Mouse (Mus musculus) midbrain, embryonic 11.5 days (tissue): Measurements from ENCODE around the gene Zfp36l1. TPM values are rescaled to one million over a fixed set of nuclear protein-coding genes. Genes with fewer than 3 reads are reported as not detected.

Source experiments
- ATAC-seq: fragments of 200-750 bp; cut with Nextera tagmentation; 2 replicates; pipeline ENCODE4 v1.8.0; 2017; ENCODE audit warnings: moderate TSS enrichment, moderate library complexity; ENCODE audit not compliant: low FRiP score
- DNase-seq: peaks from one replicate; pipeline ENCODE4 v3.0.0; 2015; ENCODE audit warnings: low spot score; ENCODE audit errors: missing footprints
- H3K27ac ChIP-seq: fragments of 300-500 bp; sonication (generic); 2 replicates; pipeline ENCODE4 v1.5.1; 2014; ENCODE audit warnings: low read depth, low read length
- H3K27me3 ChIP-seq: fragments of 300-500 bp; sonication (generic); 2 replicates; pipeline ENCODE4 v1.6.1; 2014; ENCODE audit warnings: mild to moderate bottlenecking, low read length, moderate library complexity, mixed read lengths; ENCODE audit not compliant: control insufficient read depth, insufficient read depth
- H3K36me3 ChIP-seq: fragments of 300-500 bp; sonication (generic); 2 replicates; pipeline ENCODE4 v1.6.1; 2014; ENCODE audit warnings: mild to moderate bottlenecking, low read length, moderate library complexity, mixed read lengths; ENCODE audit not compliant: control insufficient read depth, insufficient read depth
- H3K4me1 ChIP-seq: fragments of 300-500 bp; sonication (generic); 2 replicates; pipeline ENCODE4 v1.6.1; 2014; ENCODE audit warnings: low read length; ENCODE audit not compliant: control insufficient read depth, insufficient read depth
- H3K4me2 ChIP-seq: fragments of 300-500 bp; sonication (generic); 2 replicates; pipeline ENCODE4 v1.6.1; 2014; ENCODE audit warnings: mild to moderate bottlenecking, moderate library complexity
- H3K4me3 ChIP-seq: fragments of 300-500 bp; sonication (generic); 2 replicates; pipeline ENCODE4 v1.5.1; 2014; ENCODE audit warnings: low read depth, low read length
- H3K9ac ChIP-seq: fragments of 300-500 bp; sonication (generic); 2 replicates; pipeline ENCODE4 v1.6.1; 2014; ENCODE audit warnings: low read length
- H3K9me3 ChIP-seq: fragments of 300-500 bp; sonication (generic); 2 replicates; pipeline ENCODE4 v1.6.1; 2016; ENCODE audit warnings: low read length; ENCODE audit not compliant: control insufficient read depth
- WGBS: fragments of 180-500 bp; shearing (Covaris S2); extraction: QIAGEN DNeasy Blood & Tissue Kit; methylation state at CpG from one replicate; pipeline ENCODE4 v1.1.7; 2014; 5-methylcytosine and 5-hydroxymethylcytosine counted together
- polyA plus RNA-seq: library from polyadenylated mRNA; unstranded; fragments of >200 nt; fragmentation: Nextera tagmentation; extraction: Ambion mirVana; gene quantifications from 2 replicates; pipeline ENCODE4 v1.2.1, GENCODE M21; 2014

Zfp36l1 gene
- polyA plus RNA-seq, 1 experiment from 2014 or later: 165 TPM

DNA sequence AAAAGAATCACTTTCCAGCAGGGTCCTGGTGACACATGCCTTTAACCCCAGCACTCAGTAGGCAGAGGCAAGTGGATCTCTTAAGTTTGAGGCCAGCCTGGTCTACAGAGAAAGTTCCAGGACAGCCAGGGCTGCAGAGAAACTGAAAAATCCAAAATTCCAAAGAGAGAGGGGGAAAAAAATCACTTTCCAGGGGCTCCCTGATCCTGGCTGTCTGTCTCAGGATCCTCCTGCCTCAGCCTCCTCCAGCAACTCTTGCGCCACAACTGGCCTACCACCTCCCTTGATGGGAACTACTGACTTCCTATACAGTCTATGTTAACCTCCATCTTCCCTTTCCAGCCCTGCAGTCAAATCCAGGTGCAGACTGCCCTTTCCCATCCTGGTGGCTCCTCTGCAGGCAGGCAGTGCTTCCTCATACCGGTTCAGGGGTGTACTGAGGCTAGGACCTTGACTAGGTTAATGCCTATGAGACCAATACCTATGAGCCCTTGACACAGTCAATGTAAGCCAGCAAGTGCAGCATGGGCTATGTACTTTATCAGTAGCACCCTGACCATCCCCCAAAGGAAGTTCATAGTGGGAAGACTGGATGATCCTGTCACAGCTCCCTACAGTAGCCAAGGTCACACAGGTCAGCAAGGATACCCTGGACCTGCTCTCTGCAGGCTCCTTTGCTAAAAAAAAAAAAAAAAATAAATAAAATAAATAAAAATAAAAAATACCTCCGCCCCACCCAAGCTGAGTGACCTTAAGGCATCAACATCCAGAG, 5.7 kb downstream of the Zfp36l1 start:
- peaks cover 17% of the 10 kb centered on the region for H3K36me3 ChIP-seq
- ATAC-seq (peak; percentile 15), DNase-seq (peak; percentile 92)

DNA sequence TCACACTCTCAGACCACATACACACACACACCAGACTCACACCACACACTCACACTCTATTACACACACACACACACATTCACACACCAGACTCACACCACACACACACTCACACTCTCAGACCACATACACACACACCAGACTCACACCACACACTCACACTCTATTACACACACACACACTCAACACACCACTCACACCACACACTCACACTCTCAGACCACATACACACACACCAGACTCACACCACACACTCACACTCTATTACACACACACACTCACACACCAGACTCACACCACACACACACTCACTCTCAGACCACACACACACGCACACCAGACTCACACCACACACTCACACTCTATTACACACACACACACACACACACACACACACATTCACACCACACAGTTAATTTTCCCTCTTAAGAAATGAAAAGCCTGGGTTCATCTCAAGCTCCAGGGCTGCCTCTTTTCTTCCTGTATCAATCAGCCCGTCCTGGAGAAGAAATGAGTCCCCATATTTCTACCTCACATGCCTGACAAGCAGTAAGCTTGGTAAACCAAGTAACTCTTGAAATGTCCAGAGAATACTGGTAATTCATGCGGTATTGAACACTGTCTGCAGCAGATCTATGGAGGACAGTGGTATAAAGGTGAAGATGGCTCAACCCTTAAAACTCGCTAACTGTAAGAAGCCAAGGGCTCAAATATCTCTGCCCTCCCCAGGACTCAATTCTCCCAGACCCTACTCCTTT, 6.5 kb downstream of the Zfp36l1 start:
- no peak overlapping the region for H3K4me2 ChIP-seq
- no peak overlapping the region for H3K9ac ChIP-seq
- peaks cover 17% of the 10 kb centered on the region for H3K36me3 ChIP-seq
- H3K4me1 ChIP-seq: 0 out of 2 replicates have a peak, but pooled peaks cover 2% of the 10 kb centered on the region
- H3K9me3 ChIP-seq: no peaks in the 10 kb centered on the region; the same call in 1 of the 2 replicates
- DNase-seq (no peak), ATAC-seq (no peak)
- no peaks in the 10 kb centered on the region for H3K27me3 ChIP-seq
- 90% methylated on average over 4 of the region's 4 CpGs for WGBS
- H3K4me3 ChIP-seq: no peak overlapping the region
- no peak overlapping the region; the same call in 1 of the 2 replicates for H3K27ac ChIP-seq

More for the DNA sequence above, 5.7 kb downstream of the Zfp36l1 start:
- 0 out of 2 replicates have a peak, but pooled peaks cover 2% of the 10 kb centered on the region for H3K4me1 ChIP-seq
- H3K4me2 ChIP-seq: no peak overlapping the region
- H3K9ac ChIP-seq: no peak overlapping the region
- H3K27me3 ChIP-seq: no peaks in the 10 kb centered on the region
- H3K4me3 ChIP-seq: no peak overlapping the region
- peak overlapping the region; percentile 20; the same call in 1 of the 2 replicates for H3K27ac ChIP-seq
- WGBS: 91% methylated on average over 3 of the region's 3 CpGs
- H3K9me3 ChIP-seq: no peaks in the 10 kb centered on the region; the same call in 1 of the 2 replicates

DNA sequence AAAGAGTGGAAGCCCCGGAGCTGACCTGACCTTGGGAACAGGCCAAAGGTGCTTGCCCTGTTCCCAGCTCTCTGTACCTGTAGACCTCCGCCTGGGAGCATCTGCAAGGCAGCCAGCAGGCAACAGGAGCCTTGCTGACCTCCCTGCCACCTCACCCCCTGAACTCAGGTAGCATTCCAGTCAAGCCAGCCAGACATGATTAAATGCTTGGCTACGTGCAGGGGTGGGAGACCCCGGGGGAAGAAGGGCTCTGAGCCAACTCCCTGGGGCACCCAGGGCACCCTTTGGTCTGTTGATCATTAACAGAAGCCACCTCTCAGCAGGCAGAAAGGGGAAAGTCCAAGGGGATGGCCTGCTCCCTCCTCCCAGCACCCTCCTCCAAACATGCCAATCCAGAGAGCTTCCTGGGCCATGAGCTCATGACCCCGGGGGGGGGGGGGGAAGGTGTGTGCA, 9.3 kb downstream of the Zfp36l1 start:
- Histone ChIP-seq H3K4me3 (no peak overlapping the region), H3K4me1 (no peaks in the 10 kb centered on the region), H3K9ac (no peak overlapping the region), H3K36me3 (peaks cover 7% of the 10 kb centered on the region; the same call in 1 of the 2 replicates), H3K9me3 (no peaks in the 10 kb centered on the region; the same call in 1 of the 2 replicates), H3K4me2 (no peak overlapping the region), H3K27ac (no peak overlapping the region), H3K27me3 (no peaks in the 10 kb centered on the region)
- ATAC-seq: no peak
- 72% methylated on average over 4 of the region's 5 CpGs for WGBS
- no peak for DNase-seq

DNA sequence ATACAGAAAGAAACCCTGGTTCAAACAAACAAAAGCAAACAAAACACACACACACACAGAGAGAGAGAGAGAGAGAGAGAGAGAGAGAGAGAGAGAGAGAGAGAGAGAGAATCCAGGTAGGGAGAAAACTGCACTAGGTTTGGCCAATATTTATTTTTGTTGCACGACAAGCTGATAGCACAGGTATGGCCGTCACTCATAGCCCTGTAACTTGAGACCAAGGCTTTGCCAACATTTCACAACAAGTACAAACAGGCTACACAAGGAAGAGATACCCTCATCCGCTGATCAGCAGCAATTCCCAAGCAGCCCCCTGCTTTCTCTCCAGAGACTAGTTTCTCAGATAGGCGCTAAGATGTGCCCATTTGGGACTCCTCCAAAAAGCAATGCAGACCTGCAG, 9.7 kb downstream of the Zfp36l1 start:
- Histone ChIP-seq H3K4me1 (no peaks in the 10 kb centered on the region), H3K27ac (no peak overlapping the region), H3K4me3 (no peak overlapping the region), H3K9me3 (no peaks in the 10 kb centered on the region; the same call in 1 of the 2 replicates), H3K27me3 (no peaks in the 10 kb centered on the region), H3K9ac (no peak overlapping the region), H3K36me3 (peaks cover 7% of the 10 kb centered on the region; the same call in 1 of the 2 replicates), H3K4me2 (no peak overlapping the region)
- 79% methylated on average over 4 of the region's 4 CpGs for WGBS
- DNase-seq: no peak
- no peak for ATAC-seq

DNA sequence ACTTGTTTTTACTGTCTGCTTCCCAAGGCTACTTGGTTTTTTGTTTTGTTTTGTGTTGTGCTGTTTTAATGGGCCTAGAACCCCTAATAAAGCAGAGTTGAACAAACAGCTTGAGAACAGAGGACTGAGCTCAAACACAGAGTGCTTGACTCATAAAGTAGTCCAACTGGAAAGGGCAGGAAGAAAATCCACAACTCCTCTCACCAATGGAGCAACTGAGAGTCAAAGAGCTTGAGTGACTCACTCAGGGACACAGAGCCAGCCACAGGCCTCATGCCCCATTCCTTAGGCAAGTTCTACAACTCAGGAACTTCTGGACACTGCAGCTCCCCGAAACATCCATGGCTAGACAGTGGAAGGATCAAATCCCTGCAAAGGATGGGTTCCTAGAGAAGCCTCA, 14.0 kb downstream of the Zfp36l1 start:
- H3K4me2 ChIP-seq: no peak overlapping the region
- H3K4me3 ChIP-seq: no peak overlapping the region
- no peaks in the 10 kb centered on the region for H3K27me3 ChIP-seq
- H3K9ac ChIP-seq: no peak overlapping the region
- H3K4me1 ChIP-seq: no peaks in the 10 kb centered on the region
- 78% methylated on average over 1 of the region's 1 CpGs for WGBS
- no peaks in the 10 kb centered on the region for H3K36me3 ChIP-seq
- H3K9me3 ChIP-seq: no peaks in the 10 kb centered on the region
- ATAC-seq (no peak), DNase-seq (no peak)
- H3K27ac ChIP-seq: no peak overlapping the region

DNA sequence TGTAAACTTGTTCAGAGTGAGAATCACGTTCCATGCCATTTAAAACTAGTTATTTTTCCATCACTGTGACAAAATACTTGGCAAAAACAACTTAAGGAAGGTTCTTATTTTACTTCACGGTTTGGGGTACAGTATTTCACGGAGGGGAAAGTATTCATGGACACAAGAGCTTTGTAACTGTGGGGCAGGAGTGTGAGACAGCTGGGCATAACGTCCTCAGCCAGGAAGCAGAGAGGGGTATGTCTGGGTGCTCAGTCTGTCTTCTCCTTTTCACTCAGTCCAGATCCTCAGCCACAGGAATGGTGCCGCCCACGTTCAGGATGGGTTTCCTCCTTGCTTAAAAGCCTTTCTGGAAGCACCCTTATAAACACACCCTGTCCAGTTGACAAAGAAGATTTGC, 16.1 kb downstream of the Zfp36l1 start:
- no peak overlapping the region for H3K9ac ChIP-seq

DNA sequence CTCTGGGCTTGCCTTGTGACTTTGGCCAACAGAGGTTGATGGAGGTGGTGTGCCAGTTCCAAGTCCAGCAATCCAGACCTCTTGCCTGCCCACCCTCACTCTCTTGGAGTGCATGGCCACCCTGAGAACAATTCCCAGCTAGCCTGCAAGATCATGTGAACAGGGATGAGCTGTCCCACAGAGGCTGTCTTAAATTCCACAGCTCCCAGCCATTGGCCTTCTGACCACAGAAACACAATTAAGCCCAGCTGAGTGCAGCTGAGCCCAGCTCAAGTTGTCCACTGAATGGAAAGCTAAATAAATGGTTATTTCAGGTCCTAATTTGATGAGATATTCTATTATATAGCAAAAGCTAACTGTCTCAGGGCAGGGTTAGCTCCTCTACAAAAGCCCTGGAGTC, 20.0 kb downstream of the Zfp36l1 start:
- H3K4me3 ChIP-seq: no peak overlapping the region
- ATAC-seq (no peak), DNase-seq (no peak)
- H3K27ac ChIP-seq: no peak overlapping the region
- no peak overlapping the region for H3K9ac ChIP-seq
- H3K4me1 ChIP-seq: no peaks in the 10 kb centered on the region
- H3K27me3 ChIP-seq: no peaks in the 10 kb centered on the region
- H3K9me3 ChIP-seq: no peaks in the 10 kb centered on the region
- no peak overlapping the region for H3K4me2 ChIP-seq
- H3K36me3 ChIP-seq: no peaks in the 10 kb centered on the region

More for the DNA sequence above, 16.1 kb downstream of the Zfp36l1 start:
- 85% methylated on average over 6 of the region's 6 CpGs for WGBS
- DNase-seq: no peak
- H3K27me3 ChIP-seq: no peaks in the 10 kb centered on the region
- H3K9me3 ChIP-seq: no peaks in the 10 kb centered on the region
- no peak overlapping the region for H3K4me3 ChIP-seq
- H3K4me1 ChIP-seq: no peaks in the 10 kb centered on the region
- no peak overlapping the region for H3K27ac ChIP-seq
- H3K4me2 ChIP-seq: no peak overlapping the region
- ATAC-seq: no peak
- H3K36me3 ChIP-seq: no peaks in the 10 kb centered on the region

DNA sequence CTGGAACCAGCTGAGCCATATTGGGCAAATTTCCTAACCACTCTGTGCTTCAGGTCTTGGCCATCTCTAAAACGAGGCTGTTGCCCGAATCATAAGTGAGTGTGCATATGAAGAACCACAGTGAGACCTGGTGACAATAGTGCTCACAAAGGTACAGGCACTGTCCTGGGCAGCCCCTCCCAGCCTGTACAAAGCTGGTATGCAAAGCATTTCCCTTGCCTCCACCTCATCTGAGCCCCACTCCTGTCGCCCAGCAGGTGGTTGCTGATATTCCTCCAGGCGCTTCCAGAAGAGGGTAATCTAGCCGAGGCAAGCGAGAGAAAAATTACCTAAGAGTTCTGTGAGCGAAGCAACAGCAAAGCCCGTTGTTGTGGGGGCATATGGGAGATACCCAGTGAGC, 21.7 kb downstream of the Zfp36l1 start:
- DNase-seq: no peak
- Histone ChIP-seq H3K27ac (no peak overlapping the region), H3K4me1 (no peaks in the 10 kb centered on the region), H3K9me3 (no peaks in the 10 kb centered on the region), H3K9ac (no peak overlapping the region), H3K27me3 (no peaks in the 10 kb centered on the region), H3K36me3 (no peaks in the 10 kb centered on the region), H3K4me3 (no peak overlapping the region), H3K4me2 (no peak overlapping the region)
- 68% methylated on average over 8 of the region's 8 CpGs for whole genome bisulfite sequencing
- ATAC-seq: no peak

DNA sequence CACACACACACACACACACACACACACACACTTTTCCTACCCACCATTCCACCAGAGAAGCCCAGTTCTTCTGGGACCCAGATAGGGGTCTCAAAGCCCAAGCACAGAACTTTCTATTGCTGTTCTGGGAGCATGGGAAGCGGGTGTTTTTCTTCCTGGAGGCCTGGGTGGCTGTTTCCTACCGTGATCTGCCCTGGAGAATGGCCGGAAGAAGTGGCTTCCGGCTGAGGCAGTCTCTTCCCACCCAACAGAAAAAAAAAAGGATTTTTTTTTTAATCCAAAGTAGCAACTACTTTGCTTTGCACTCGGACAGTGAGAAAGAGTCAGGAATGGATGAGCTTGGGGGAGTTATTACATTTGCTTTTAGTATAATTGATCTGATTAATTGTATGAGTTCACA, 22.3 kb downstream of the Zfp36l1 start:
- DNase-seq (no peak), ATAC-seq (no peak)
- Histone ChIP-seq H3K9ac (no peak overlapping the region), H3K36me3 (no peaks in the 10 kb centered on the region), H3K4me2 (no peak overlapping the region), H3K4me3 (no peak overlapping the region), H3K27ac (no peak overlapping the region), H3K9me3 (no peaks in the 10 kb centered on the region), H3K4me1 (no peaks in the 10 kb centered on the region), H3K27me3 (no peaks in the 10 kb centered on the region)
- 74% methylated on average over 5 of the region's 5 CpGs for WGBS
